Mouse (Mus musculus) hindbrain, embryonic 14.5 days (tissue): ENCODE measurements at regions not wholly inside any gene's neighbourhood (a gene's known extent, or its start where the extent isn't known, plus 50 kb on each side); places are given as distances from the start of the nearest gene placed in this dataset. TPM values are rescaled to one million over a fixed set of nuclear protein-coding genes. Genes with fewer than 3 reads are reported as not detected.

Experiments
- microRNA-seq: library from miRNA; unstranded; fragments of <30 nt; microRNA quantifications from one replicate; pipeline ENCODE4, GENCODE M21; 2016

Small RNA genes in the stretch of these regions (microRNA-seq; reads per million reads assigned to microRNA genes)
- not detected for gene Gm25306
